In the genomic region with DNA sequence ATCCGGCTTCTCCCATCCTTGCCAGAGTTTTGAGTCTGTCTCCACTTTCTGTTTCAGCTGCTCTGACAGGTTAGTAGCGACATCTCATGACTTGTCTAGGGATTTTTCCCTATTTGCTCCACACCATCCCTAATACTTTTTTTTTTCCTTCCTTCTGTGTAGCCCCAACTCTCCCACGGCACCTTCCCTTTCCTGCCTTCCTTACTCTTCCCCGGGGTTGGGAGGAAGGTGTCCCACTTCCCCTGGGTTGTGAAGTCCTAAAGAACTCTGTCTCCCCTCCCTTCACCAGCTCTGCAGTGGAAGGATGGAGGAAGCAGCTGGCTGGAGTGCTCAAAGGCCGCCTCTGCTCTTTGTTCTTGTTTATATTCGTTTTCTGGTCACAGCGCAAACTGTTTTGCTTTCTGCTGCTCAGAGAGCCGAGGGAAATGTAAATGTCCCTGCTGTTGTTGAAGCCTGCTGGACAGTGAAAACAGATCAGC, we compare ENCODE assay signal across 8 mouse cellular contexts.
A peak's percentile ranks its signal among the peaks of the same experiment; 100 is the strongest.
DNase-seq lines count a peak whose midpoint lies in the region; ATAC-seq and TF ChIP-seq lines count a peak whose summit lies in the region.

No protein-coding gene starts in this region.

- no peaks in the 10 kb centered on the region for H3K4me1 ChIP-seq in liver, embryonic 11.5 days (replicated peaks; ENCODE audit: control insufficient read depth, insufficient read depth, low read length)
- H3K4me1 ChIP-seq in forebrain, postnatal 0 days (ENCODE audit: insufficient read depth) = no peaks in the 10 kb centered on the region

- H3K36me3 ChIP-seq in liver, embryonic 11.5 days (ENCODE audit: control insufficient read depth, insufficient read depth, low read length) = no peaks in the 10 kb centered on the region
- no peaks in the 10 kb centered on the region for H3K36me3 ChIP-seq in forebrain, postnatal 0 days (ENCODE audit: insufficient read depth)

- H3K4me3 ChIP-seq in liver, embryonic 11.5 days (ENCODE audit: low read depth, low read length) = no peak overlapping the region
- no peak overlapping the region for H3K4me3 ChIP-seq in forebrain, postnatal 0 days (ENCODE audit: low read depth, low read length)

- 0 out of 2 replicates have a peak overlapping the region, but pooled peaks have one; percentile 15 for H3K4me2 ChIP-seq in liver, embryonic 11.5 days
- H3K4me2 ChIP-seq in forebrain, postnatal 0 days (ENCODE audit: low read depth) = no peak overlapping the region

- H3K27ac ChIP-seq in liver, embryonic 11.5 days (ENCODE audit: low read depth, low read length) = 0 out of 2 replicates have a peak overlapping the region, but pooled peaks have one; percentile 3
- no peak overlapping the region for H3K27ac ChIP-seq in forebrain, postnatal 0 days (ENCODE audit: low read depth, low read length)

- no peak for ATAC-seq in liver, embryonic 11.5 days (replicated peaks; ENCODE audit: low FRiP score)
- ATAC-seq in forebrain, postnatal 0 days = peak; percentile 13; the same call in 1 of the 2 replicates

- no peaks in the 10 kb centered on the region for H3K9me3 ChIP-seq in liver, embryonic 11.5 days (ENCODE audit: control insufficient read depth, low read length)
- H3K9me3 ChIP-seq in forebrain, postnatal 0 days (ENCODE audit: low read length) = no peaks in the 10 kb centered on the region

- WGBS in liver, embryonic 11.5 days = 22% methylated on average over 8 of the region's 8 CpGs
- WGBS in forebrain, postnatal 0 days = 16% methylated on average over 8 of the region's 8 CpGs

- no peak for DNase-seq in liver, embryonic 11.5 days (ENCODE audit: low spot score)
- DNase-seq in liver = no peak
- peak; percentile 47 for DNase-seq in forebrain, postnatal 0 days
- peak; percentile 32 for DNase-seq in kidney, adult 9 months
- DNase-seq in lung, postnatal 25 days (ENCODE audit: low spot score) = peak; percentile 24
- no peak for DNase-seq in right cerebral cortex, adult 18-20 months
- no peak for DNase-seq in urinary bladder, postnatal 10 days (ENCODE audit: low spot score)
- DNase-seq in gastrocnemius, postnatal 25 days = no peak

- no peaks in the 10 kb centered on the region for H3K27me3 ChIP-seq in liver, embryonic 11.5 days (replicated peaks; ENCODE audit: control insufficient read depth, insufficient read depth, low read length)
- H3K27me3 ChIP-seq in forebrain, postnatal 0 days (ENCODE audit: insufficient read depth, low read length) = peaks cover 66% of the 10 kb centered on the region

- TF ChIP-seq CTCF in forebrain, postnatal 0 days (IDR thresholded peaks at IDR 0.05; ENCODE audit: low read depth) = peak; percentile 55

- H3K9ac ChIP-seq in liver, embryonic 11.5 days (ENCODE audit: low read depth, low read length) = no peak overlapping the region
- H3K9ac ChIP-seq in forebrain, postnatal 0 days = peak overlapping the region; percentile 25; the same call in 1 of the 2 replicates

Comparison
In these comparisons a context has a peak if more than half of its experiments do, and no peak if none do; other contexts are left out.
1. DNase-seq: peak in forebrain, postnatal 0 days (single experiment), kidney, adult 9 months (single experiment) and lung, postnatal 25 days (single experiment); none in liver, embryonic 11.5 days (single experiment), liver (single experiment), right cerebral cortex, adult 18-20 months (single experiment), urinary bladder, postnatal 10 days (single experiment) and gastrocnemius, postnatal 25 days (single experiment).